Mouse (Mus musculus) adrenal gland, adult 10 weeks (tissue): ENCODE data around the gene Ninj2. TPM values are rescaled to one million over a fixed set of nuclear protein-coding genes. Genes with fewer than 3 reads are reported as not detected.

Source experiments
- polyA plus RNA-seq: library from polyadenylated mRNA; stranded (reverse); fragments of 350-450 nt; fragmentation: Illumina TruSeq; extraction: RNeasy Lipid Tissue Mini Kit (QIAGEN cat#74804); gene quantifications from one replicate; pipeline ENCODE4 v1.2.3, GENCODE M21; 2014; ENCODE audit warnings: low read depth, low replicate concordance

The Ninj2 gene
- polyA plus RNA-seq = not detected

DNA sequence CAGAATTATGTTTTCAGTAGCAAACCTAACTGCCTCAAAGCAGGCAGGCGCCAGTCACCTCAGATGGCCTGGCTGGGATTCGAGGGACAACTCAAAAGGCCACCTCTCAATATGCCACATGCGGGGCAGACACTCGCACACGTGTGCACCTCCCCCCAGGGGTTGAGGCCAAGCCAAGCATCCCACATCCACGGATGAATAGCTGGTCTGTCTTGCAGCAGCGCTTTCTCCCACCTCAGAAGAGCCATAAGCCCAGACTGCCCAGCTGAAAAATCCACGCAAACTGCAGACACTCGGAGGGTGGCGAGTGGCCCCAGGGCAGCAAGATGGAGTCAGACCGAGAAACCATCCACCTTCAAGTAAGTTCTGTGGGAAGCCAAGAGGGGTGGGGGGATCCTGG lies at the start of gene Ninj2:
Gene Ninj2, plus strand, starts transcription at position 251 of the 400 bp plus-strand sequence.

Other genes with a start within 250 kb of the Ninj2 start
- gene Erc1, start 245.2 kb upstream of the Ninj2 start, polyA plus RNA-seq = 18.6 TPM
- 11.0 TPM for gene Rad52, start 190.7 kb upstream of the Ninj2 start, polyA plus RNA-seq
- 692 TPM for gene Wnk1, start 54.7 kb upstream of the Ninj2 start, polyA plus RNA-seq
- not detected for gene D330020A13Rik, start 201.0 kb downstream of the Ninj2 start, polyA plus RNA-seq
- 1.0 TPM for gene B4galnt3, start 201.2 kb downstream of the Ninj2 start, polyA plus RNA-seq